Mouse (Mus musculus): Measurements from ENCODE around the gene Gm37240. TPM values are rescaled to one million over a fixed set of nuclear protein-coding genes. Genes with fewer than 3 reads are reported as not detected.

Gm37240 gene
- polyA plus RNA-seq, 1 experiment from 2014 or later = 1.1 TPM

DNA sequence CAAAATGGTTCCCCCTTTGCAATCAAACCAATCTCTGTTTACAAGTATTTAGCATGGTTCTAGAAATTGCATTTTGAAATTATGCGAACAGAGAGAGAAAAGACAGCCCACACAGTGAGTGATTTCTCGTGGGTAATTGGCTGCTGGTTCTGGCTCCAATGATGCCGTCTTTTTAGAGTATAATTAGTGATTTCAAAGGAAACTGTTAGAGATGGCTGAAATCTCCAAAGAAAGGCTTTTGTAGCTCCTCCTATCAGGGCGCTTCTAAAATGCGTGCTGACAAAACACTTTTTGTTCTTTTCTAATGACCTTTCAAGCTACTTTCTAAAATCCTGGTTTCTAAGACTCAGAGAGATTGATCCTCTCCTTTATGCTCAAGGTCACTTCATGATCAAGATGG lies 569.1 kb downstream of the Gm37240 start:
- 0 out of 2 replicates have a peak, but pooled peaks have one; percentile 10 for ATAC-seq
- H3K9me3 ChIP-seq (replicated peaks; ENCODE audit: control insufficient read depth, low read length) = no peaks in the 10 kb centered on the region
- no peak overlapping the region for H3K4me2 ChIP-seq (ENCODE audit: low read length)

DNA sequence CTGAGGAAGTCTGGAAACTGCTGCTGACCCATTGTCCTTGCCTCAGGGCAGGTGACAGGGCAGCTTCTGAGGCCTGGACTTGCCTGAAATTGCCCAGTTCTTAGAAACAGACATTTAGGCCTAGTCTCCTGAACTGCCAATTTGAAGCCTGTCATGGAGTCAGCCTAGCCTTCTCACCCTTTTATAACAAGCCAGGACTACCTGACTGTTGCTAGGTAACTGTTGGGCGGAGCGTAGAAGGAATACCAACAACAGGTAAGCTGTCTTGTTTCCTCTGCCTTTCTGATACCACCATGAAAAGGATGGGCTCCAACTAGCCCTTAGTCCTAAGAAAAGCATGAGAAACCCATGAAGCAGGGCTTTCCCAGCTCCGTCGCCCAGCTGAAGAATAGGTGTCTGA lies 570.0 kb downstream of the Gm37240 start:
- H3K9me3 ChIP-seq (replicated peaks; ENCODE audit: control insufficient read depth, low read length) = no peaks in the 10 kb centered on the region
- H3K27me3 ChIP-seq (replicated peaks; ENCODE audit: control insufficient read depth, insufficient read depth, low read length) = no peaks in the 10 kb centered on the region
- H3K9ac ChIP-seq (ENCODE audit: low read length) = no peak overlapping the region
- DNase-seq (ENCODE audit: low spot score) = no peak
- no peak overlapping the region for H3K4me2 ChIP-seq (ENCODE audit: low read length)
- H3K4me1 ChIP-seq (ENCODE audit: control insufficient read depth, insufficient read depth, low read length) = no peaks in the 10 kb centered on the region; the same call in 1 of the 2 replicates
- H3K4me3 ChIP-seq (ENCODE audit: low read depth, low read length) = no peak overlapping the region
- 98% methylated on average over 4 of the region's 4 CpGs for WGBS
- no peak overlapping the region for H3K27ac ChIP-seq (ENCODE audit: low read depth, low read length)
- ATAC-seq = no peak
- no peaks in the 10 kb centered on the region for H3K36me3 ChIP-seq (ENCODE audit: control insufficient read depth, insufficient read depth, low read length)

More for the DNA sequence above, 569.1 kb downstream of the Gm37240 start:
- H3K36me3 ChIP-seq (ENCODE audit: control insufficient read depth, insufficient read depth, low read length) = no peaks in the 10 kb centered on the region
- no peak overlapping the region for H3K9ac ChIP-seq (ENCODE audit: low read length)
- no peaks in the 10 kb centered on the region for H3K27me3 ChIP-seq (replicated peaks; ENCODE audit: control insufficient read depth, insufficient read depth, low read length)
- no peaks in the 10 kb centered on the region; the same call in 1 of the 2 replicates for H3K4me1 ChIP-seq (ENCODE audit: control insufficient read depth, insufficient read depth, low read length)
- peak; percentile 51 for DNase-seq (ENCODE audit: low spot score)
- no peak overlapping the region for H3K4me3 ChIP-seq (ENCODE audit: low read depth, low read length)
- WGBS = 7% methylated on average over 5 of the region's 5 CpGs
- H3K27ac ChIP-seq (ENCODE audit: low read depth, low read length) = no peak overlapping the region

GRCm38 (mm10) chr3:85314961-85315360 lies 572.4 kb downstream of the Gm37240 start:
- Histone ChIP-seq H3K36me3 (ENCODE audit: control insufficient read depth, insufficient read depth, low read length) (no peaks in the 10 kb centered on the region), H3K27ac (ENCODE audit: low read depth, low read length) (no peak overlapping the region), H3K9me3 (replicated peaks; ENCODE audit: control insufficient read depth, low read length) (no peaks in the 10 kb centered on the region), H3K27me3 (replicated peaks; ENCODE audit: control insufficient read depth, insufficient read depth, low read length) (no peaks in the 10 kb centered on the region), H3K9ac (ENCODE audit: low read length) (no peak overlapping the region), H3K4me2 (ENCODE audit: low read length) (no peak overlapping the region), H3K4me3 (ENCODE audit: low read depth, low read length) (no peak overlapping the region), H3K4me1 (ENCODE audit: control insufficient read depth, insufficient read depth, low read length) (no peaks in the 10 kb centered on the region; the same call in 1 of the 2 replicates)
- ATAC-seq (no peak), DNase-seq (ENCODE audit: low spot score) (no peak)
- WGBS = 62% methylated on average over 6 of the region's 6 CpGs

DNA sequence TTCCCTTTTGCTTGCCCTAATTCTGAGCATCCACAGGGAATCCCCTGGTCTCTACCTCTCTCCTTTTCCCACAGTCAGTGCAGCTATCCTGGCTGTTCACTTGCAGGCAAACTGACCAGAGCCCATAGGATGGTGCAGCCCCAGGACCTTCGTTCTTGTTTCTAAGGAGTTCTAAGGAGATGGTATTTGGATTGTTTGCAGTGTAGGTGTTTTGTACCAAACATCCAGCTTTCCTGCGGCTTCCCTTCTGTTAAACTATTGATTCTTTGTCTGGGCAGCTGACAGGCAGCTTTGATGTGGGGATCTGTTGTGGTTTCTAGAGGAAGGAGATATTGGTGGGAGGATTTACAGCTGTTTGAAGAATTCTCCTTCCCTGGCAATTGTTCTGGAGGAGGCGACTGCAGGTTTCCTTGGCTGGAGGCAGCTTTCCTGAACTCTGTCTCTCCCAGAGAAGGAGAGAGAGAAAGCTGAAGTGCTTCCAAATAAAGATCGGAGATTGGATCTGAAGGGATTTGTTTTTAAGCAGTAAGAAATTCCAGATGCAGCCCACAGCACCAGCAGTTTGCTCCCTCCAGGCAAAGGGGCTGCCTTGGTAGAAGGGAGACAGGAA lies 573.6 kb downstream of the Gm37240 start:
- H3K4me3 ChIP-seq (ENCODE audit: low read depth, low read length) = no peak overlapping the region
- H3K27ac ChIP-seq (ENCODE audit: low read depth, low read length) = no peak overlapping the region
- no peaks in the 10 kb centered on the region for H3K9me3 ChIP-seq (replicated peaks; ENCODE audit: control insufficient read depth, low read length)
- no peak overlapping the region for H3K4me2 ChIP-seq (ENCODE audit: low read length)
- 20% methylated on average over 4 of the region's 4 CpGs for WGBS
- DNase-seq (ENCODE audit: low spot score) = no peak
- no peak for ATAC-seq
- no peaks in the 10 kb centered on the region for H3K27me3 ChIP-seq (replicated peaks; ENCODE audit: control insufficient read depth, insufficient read depth, low read length)
- no peaks in the 10 kb centered on the region for H3K36me3 ChIP-seq (ENCODE audit: control insufficient read depth, insufficient read depth, low read length)
- H3K9ac ChIP-seq (ENCODE audit: low read length) = no peak overlapping the region
- H3K4me1 ChIP-seq (ENCODE audit: control insufficient read depth, insufficient read depth, low read length) = no peaks in the 10 kb centered on the region; the same call in 1 of the 2 replicates

DNA sequence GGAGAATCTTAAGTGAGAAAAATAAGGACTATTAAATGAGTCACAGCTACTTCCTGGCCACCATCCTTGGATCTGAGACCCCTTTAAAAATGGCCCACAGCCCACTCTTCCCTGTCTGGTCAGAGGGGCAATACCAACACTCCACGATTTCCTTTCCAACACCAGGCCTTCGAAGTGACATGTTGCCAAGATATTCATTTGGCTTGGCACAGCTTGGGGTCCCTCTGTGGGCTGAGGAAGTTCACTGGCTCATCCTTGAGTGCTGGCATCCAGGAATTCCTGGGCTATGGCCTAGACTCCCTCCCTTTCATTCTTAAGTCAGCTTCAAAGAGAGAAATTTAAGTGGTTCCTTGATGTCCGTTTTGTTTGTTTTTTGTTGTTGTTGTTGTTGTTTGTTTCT lies 576.1 kb downstream of the Gm37240 start:
- Histone ChIP-seq H3K9ac (ENCODE audit: low read length) (no peak overlapping the region), H3K27ac (ENCODE audit: low read depth, low read length) (no peak overlapping the region), H3K27me3 (replicated peaks; ENCODE audit: control insufficient read depth, insufficient read depth, low read length) (no peaks in the 10 kb centered on the region), H3K36me3 (ENCODE audit: control insufficient read depth, insufficient read depth, low read length) (no peaks in the 10 kb centered on the region), H3K4me2 (ENCODE audit: low read length) (no peak overlapping the region), H3K4me1 (ENCODE audit: control insufficient read depth, insufficient read depth, low read length) (no peaks in the 10 kb centered on the region), H3K9me3 (replicated peaks; ENCODE audit: control insufficient read depth, low read length) (no peaks in the 10 kb centered on the region), H3K4me3 (ENCODE audit: low read depth, low read length) (no peak overlapping the region)
- DNase-seq (ENCODE audit: low spot score) (no peak), ATAC-seq (no peak)
- WGBS = 94% methylated on average over 3 of the region's 3 CpGs

GRCm38 (mm10) chr3:85310401-85310989 lies 576.8 kb downstream of the Gm37240 start:
- H3K4me1 ChIP-seq (ENCODE audit: control insufficient read depth, insufficient read depth, low read length) = no peaks in the 10 kb centered on the region
- WGBS = 79% methylated on average over 8 of the region's 8 CpGs
- no peak overlapping the region for H3K4me2 ChIP-seq (ENCODE audit: low read length)
- no peak overlapping the region for H3K27ac ChIP-seq (ENCODE audit: low read depth, low read length)
- H3K9ac ChIP-seq (ENCODE audit: low read length) = no peak overlapping the region
- H3K9me3 ChIP-seq (replicated peaks; ENCODE audit: control insufficient read depth, low read length) = no peaks in the 10 kb centered on the region
- DNase-seq (ENCODE audit: low spot score) (no peak), ATAC-seq (no peak)
- H3K27me3 ChIP-seq (replicated peaks; ENCODE audit: control insufficient read depth, insufficient read depth, low read length) = no peaks in the 10 kb centered on the region
- H3K36me3 ChIP-seq (ENCODE audit: control insufficient read depth, insufficient read depth, low read length) = no peaks in the 10 kb centered on the region
- H3K4me3 ChIP-seq (ENCODE audit: low read depth, low read length) = no peak overlapping the region

- no peak for DNase-seq (ENCODE audit: low spot score)
- Histone ChIP-seq H3K4me1 (ENCODE audit: control insufficient read depth, insufficient read depth, low read length) (no peaks in the 10 kb centered on the region), H3K4me3 (ENCODE audit: low read depth, low read length) (no peak overlapping the region), H3K27me3 (replicated peaks; ENCODE audit: control insufficient read depth, insufficient read depth, low read length) (no peaks in the 10 kb centered on the region), H3K9ac (ENCODE audit: low read length) (no peak overlapping the region), H3K36me3 (ENCODE audit: control insufficient read depth, insufficient read depth, low read length) (no peaks in the 10 kb centered on the region), H3K4me2 (ENCODE audit: low read length) (no peak overlapping the region), H3K27ac (ENCODE audit: low read depth, low read length) (no peak overlapping the region), H3K9me3 (replicated peaks; ENCODE audit: control insufficient read depth, low read length) (no peaks in the 10 kb centered on the region)
- ATAC-seq = no peak
- WGBS = 77% methylated on average over 6 of the region's 6 CpGs
Observed at GRCm38 (mm10) chr3:85309168-85309567, 578.1 kb downstream of the Gm37240 start.

DNA sequence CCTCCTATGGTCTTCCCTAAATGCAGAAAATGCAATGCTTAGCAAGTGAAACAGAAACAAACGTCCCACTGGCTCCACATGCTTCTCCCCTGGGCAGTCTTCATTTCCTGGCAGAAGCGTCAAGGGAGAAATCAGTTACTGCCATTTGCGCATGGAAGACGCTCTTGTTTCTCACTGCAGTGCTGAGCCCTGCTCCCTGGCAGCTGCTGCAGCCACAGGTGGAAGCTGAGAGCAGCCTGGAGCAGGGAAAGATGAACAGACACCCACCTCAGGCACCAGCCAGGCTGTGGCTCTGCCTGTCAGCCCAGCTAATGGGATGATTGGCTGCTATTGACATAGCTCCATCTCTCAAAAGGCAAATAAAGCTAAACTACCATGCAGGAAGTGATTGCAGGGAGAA lies 578.6 kb downstream of the Gm37240 start:
- 83% methylated on average over 4 of the region's 4 CpGs for WGBS
- Histone ChIP-seq H3K36me3 (ENCODE audit: control insufficient read depth, insufficient read depth, low read length) (no peaks in the 10 kb centered on the region), H3K9ac (ENCODE audit: low read length) (no peak overlapping the region), H3K27ac (ENCODE audit: low read depth, low read length) (no peak overlapping the region), H3K4me1 (ENCODE audit: control insufficient read depth, insufficient read depth, low read length) (no peaks in the 10 kb centered on the region), H3K4me3 (ENCODE audit: low read depth, low read length) (no peak overlapping the region), H3K9me3 (replicated peaks; ENCODE audit: control insufficient read depth, low read length) (no peaks in the 10 kb centered on the region), H3K27me3 (replicated peaks; ENCODE audit: control insufficient read depth, insufficient read depth, low read length) (no peaks in the 10 kb centered on the region), H3K4me2 (ENCODE audit: low read length) (no peak overlapping the region)
- DNase-seq (ENCODE audit: low spot score) (peak; percentile 13), ATAC-seq (no peak)

GRCm38 (mm10) chr3:85301851-85302250 lies 585.5 kb downstream of the Gm37240 start:
- no peak overlapping the region for H3K4me2 ChIP-seq (ENCODE audit: low read length)
- H3K4me3 ChIP-seq (ENCODE audit: low read depth, low read length) = no peak overlapping the region
- H3K9me3 ChIP-seq (replicated peaks; ENCODE audit: control insufficient read depth, low read length) = no peaks in the 10 kb centered on the region
- ATAC-seq (no peak), DNase-seq (ENCODE audit: low spot score) (no peak)
- H3K4me1 ChIP-seq (ENCODE audit: control insufficient read depth, insufficient read depth, low read length) = no peaks in the 10 kb centered on the region
- H3K27me3 ChIP-seq (replicated peaks; ENCODE audit: control insufficient read depth, insufficient read depth, low read length) = no peaks in the 10 kb centered on the region
- 60% methylated on average over 3 of the region's 3 CpGs for WGBS
- no peak overlapping the region for H3K27ac ChIP-seq (ENCODE audit: low read depth, low read length)
- H3K9ac ChIP-seq (ENCODE audit: low read length) = no peak overlapping the region
- H3K36me3 ChIP-seq (ENCODE audit: control insufficient read depth, insufficient read depth, low read length) = no peaks in the 10 kb centered on the region
